Mouse (Mus musculus) midbrain, embryonic 12.5 days (tissue): ENCODE data around the gene Bbof1. TPM values are rescaled to one million over a fixed set of nuclear protein-coding genes. Genes with fewer than 3 reads are reported as not detected.
A peak's percentile ranks its signal among the peaks of the same experiment; 100 is the strongest.

Experiments used
- ATAC-seq: fragments of 200-750 bp; cut with Nextera tagmentation; 2 replicates; pipeline ENCODE4 v1.8.0; 2017; ENCODE audit warnings: low read depth, moderate TSS enrichment, moderate library complexity; ENCODE audit not compliant: low FRiP score
- H3K27ac ChIP-seq: fragments of 300-500 bp; sonication (generic); replicated peaks from 2 replicates; pipeline ENCODE4 v1.5.1; 2016; ENCODE audit warnings: mild to moderate bottlenecking
- H3K27me3 ChIP-seq: fragments of 300-500 bp; sonication (generic); 2 replicates; pipeline ENCODE4 v1.6.1; 2016; ENCODE audit warnings: mild to moderate bottlenecking
- H3K36me3 ChIP-seq: fragments of 300-500 bp; sonication (generic); 2 replicates; pipeline ENCODE4 v1.6.1; 2016
- H3K4me1 ChIP-seq: fragments of 300-500 bp; sonication (generic); 2 replicates; pipeline ENCODE4 v1.6.1; 2016
- H3K4me2 ChIP-seq: fragments of 300-500 bp; sonication (generic); replicated peaks from 2 replicates; pipeline ENCODE4 v1.6.1; 2016; ENCODE audit warnings: mild to moderate bottlenecking, moderate library complexity
- H3K4me3 ChIP-seq: fragments of 300-500 bp; sonication (generic); 2 replicates; pipeline ENCODE4 v1.5.1; 2016; ENCODE audit warnings: mild to moderate bottlenecking
- H3K9ac ChIP-seq: fragments of 300-500 bp; sonication (generic); replicated peaks from 2 replicates; pipeline ENCODE4 v1.6.1; 2016; ENCODE audit warnings: mild to moderate bottlenecking, moderate library complexity
- H3K9me3 ChIP-seq: fragments of 300-500 bp; sonication (generic); 2 replicates; pipeline ENCODE4 v1.6.1; 2016; ENCODE audit warnings: mild to moderate bottlenecking
- WGBS: fragments of 180-500 bp; shearing (Covaris S2); methylation state at CpG from one replicate; pipeline ENCODE4 v1.1.7; 2016; 5-methylcytosine and 5-hydroxymethylcytosine counted together
- polyA plus RNA-seq: library from polyadenylated mRNA; unstranded; fragments of >200 nt; fragmentation: Nextera tagmentation; extraction: Ambion mirVana; gene quantifications from 2 replicates; pipeline ENCODE4 v1.2.1, GENCODE M21; 2016

The Bbof1 gene
- polyA plus RNA-seq, 1 experiment from 2014 or later: 2.6 TPM

- H3K4me2 ChIP-seq: peak overlapping the region; percentile 87
- WGBS: 51% methylated on average over 10 of the region's 10 CpGs
- H3K36me3 ChIP-seq: no peaks in the 10 kb centered on the region
- peaks cover 16% of the 10 kb centered on the region for H3K4me1 ChIP-seq
- ATAC-seq: no peak
- H3K9me3 ChIP-seq: no peaks in the 10 kb centered on the region
- H3K27ac ChIP-seq: no peak overlapping the region
- H3K9ac ChIP-seq: no peak overlapping the region
- H3K4me3 ChIP-seq: peak overlapping the region; percentile 76
- no peaks in the 10 kb centered on the region; the same call in 1 of the 2 replicates for H3K27me3 ChIP-seq
Measured at GRCm38 (mm10) chr12:84449887-84450286, 41.0 kb downstream of the Bbof1 start.

- Histone ChIP-seq H3K4me1 (peaks cover 16% of the 10 kb centered on the region), H3K9me3 (no peaks in the 10 kb centered on the region), H3K27ac (peak overlapping the region; percentile 49; the same call in 1 of the 2 replicates), H3K9ac (peak overlapping the region; percentile 69), H3K4me3 (peak overlapping the region; percentile 76), H3K27me3 (no peaks in the 10 kb centered on the region; the same call in 1 of the 2 replicates), H3K36me3 (no peaks in the 10 kb centered on the region), H3K4me2 (peak overlapping the region; percentile 87)
- ATAC-seq: no peak; the same call in 1 of the 2 replicates
- WGBS: under 1% methylated on average over 6 of the region's 6 CpGs
Measured at GRCm38 (mm10) chr12:84450351-84450717, 41.5 kb downstream of the Bbof1 start.

GRCm38 (mm10) chr12:84450718-84451646 is 42.1 kb downstream of the Bbof1 start, which contains the start of the genes Aldh6a1 and Lin52:
TSS of gene Aldh6a1 (minus strand) at chr12:84451004.
TSS of gene Lin52 (plus strand) at chr12:84451422.
- no peaks in the 10 kb centered on the region for H3K9me3 ChIP-seq
- H3K4me3 ChIP-seq: peak within 1 kb of the TSS; percentile 76
- under 1% methylated on average over 49 of the region's 49 CpGs for WGBS
- H3K9ac ChIP-seq: peak within 1 kb of the TSS; percentile 74
- peak; percentile 98 for ATAC-seq
- H3K4me1 ChIP-seq: peaks cover 16% of the 10 kb centered on the region
- H3K27me3 ChIP-seq: no peaks in the 10 kb centered on the region; the same call in 1 of the 2 replicates
- no peaks in the 10 kb centered on the region for H3K36me3 ChIP-seq
- peak within 1 kb of the TSS; percentile 61 for H3K27ac ChIP-seq
- H3K4me2 ChIP-seq: peak within 1 kb of the TSS; percentile 87

- Histone ChIP-seq H3K36me3 (no peaks in the 10 kb centered on the region), H3K27ac (0 out of 2 replicates have a peak overlapping the region, but pooled peaks have one; percentile 61), H3K9me3 (no peaks in the 10 kb centered on the region), H3K4me1 (peaks cover 16% of the 10 kb centered on the region), H3K4me3 (peak overlapping the region; percentile 76), H3K27me3 (no peaks in the 10 kb centered on the region), H3K9ac (peak overlapping the region; percentile 74), H3K4me2 (peak overlapping the region; percentile 87)
- no peak for ATAC-seq
- WGBS: 3% methylated on average over 11 of the region's 11 CpGs
Measured at GRCm38 (mm10) chr12:84451801-84452200, 42.9 kb downstream of the Bbof1 start.

GRCm38 (mm10) chr12:84456911-84457310 is 48.0 kb downstream of the Bbof1 start:
- no peak overlapping the region for H3K27ac ChIP-seq
- WGBS: 95% methylated on average over 3 of the region's 3 CpGs
- peaks cover 7% of the 10 kb centered on the region for H3K4me1 ChIP-seq
- H3K4me3 ChIP-seq: no peak overlapping the region
- peaks cover 29% of the 10 kb centered on the region for H3K36me3 ChIP-seq
- no peaks in the 10 kb centered on the region for H3K9me3 ChIP-seq
- no peaks in the 10 kb centered on the region for H3K27me3 ChIP-seq
- no peak overlapping the region for H3K4me2 ChIP-seq
- no peak overlapping the region for H3K9ac ChIP-seq
- no peak for ATAC-seq

GRCm38 (mm10) chr12:84459845-84460244 is 51.0 kb downstream of the Bbof1 start:
- 53% methylated on average over 1 of the region's 1 CpGs for WGBS
- no peak overlapping the region; the same call in 1 of the 2 replicates for H3K9ac ChIP-seq
- H3K27me3 ChIP-seq: no peaks in the 10 kb centered on the region
- H3K36me3 ChIP-seq: peaks cover 46% of the 10 kb centered on the region
- no peaks in the 10 kb centered on the region for H3K4me1 ChIP-seq
- no peak overlapping the region for H3K27ac ChIP-seq
- no peak overlapping the region for H3K4me2 ChIP-seq
- no peak overlapping the region for H3K4me3 ChIP-seq
- no peak for ATAC-seq
- H3K9me3 ChIP-seq: no peaks in the 10 kb centered on the region

- Histone ChIP-seq H3K9ac (no peak overlapping the region), H3K27me3 (no peaks in the 10 kb centered on the region), H3K36me3 (peaks cover 46% of the 10 kb centered on the region), H3K4me3 (no peak overlapping the region), H3K4me2 (no peak overlapping the region), H3K27ac (no peak overlapping the region), H3K4me1 (no peaks in the 10 kb centered on the region), H3K9me3 (no peaks in the 10 kb centered on the region)
- 92% methylated on average over 5 of the region's 5 CpGs for WGBS
- no peak for ATAC-seq
Measured at GRCm38 (mm10) chr12:84461416-84461815, 52.5 kb downstream of the Bbof1 start.

- WGBS: 84% methylated on average over 3 of the region's 3 CpGs
- H3K4me2 ChIP-seq: no peak overlapping the region
- H3K27ac ChIP-seq: no peak overlapping the region
- no peaks in the 10 kb centered on the region for H3K9me3 ChIP-seq
- peaks cover 36% of the 10 kb centered on the region for H3K36me3 ChIP-seq
- no peak overlapping the region for H3K9ac ChIP-seq
- H3K4me3 ChIP-seq: no peak overlapping the region
- H3K27me3 ChIP-seq: no peaks in the 10 kb centered on the region
- ATAC-seq: no peak
- H3K4me1 ChIP-seq: no peaks in the 10 kb centered on the region
Measured at GRCm38 (mm10) chr12:84462856-84463255, 54.0 kb downstream of the Bbof1 start.

- no peaks in the 10 kb centered on the region for H3K4me1 ChIP-seq
- 0% methylated on average over 1 of the region's 1 CpGs for WGBS
- H3K36me3 ChIP-seq: peaks cover 12% of the 10 kb centered on the region
- H3K9ac ChIP-seq: no peak overlapping the region
- no peak for ATAC-seq
- H3K27ac ChIP-seq: no peak overlapping the region
- no peaks in the 10 kb centered on the region for H3K27me3 ChIP-seq
- H3K4me2 ChIP-seq: no peak overlapping the region
- no peak overlapping the region for H3K4me3 ChIP-seq
- H3K9me3 ChIP-seq: no peaks in the 10 kb centered on the region
Measured at GRCm38 (mm10) chr12:84468701-84469100, 59.8 kb downstream of the Bbof1 start.

- Histone ChIP-seq H3K4me2 (no peak overlapping the region), H3K4me1 (no peaks in the 10 kb centered on the region), H3K36me3 (peaks cover 6% of the 10 kb centered on the region; the same call in 1 of the 2 replicates), H3K27ac (no peak overlapping the region), H3K9me3 (no peaks in the 10 kb centered on the region), H3K27me3 (0 out of 2 replicates have a peak, but pooled peaks cover 9% of the 10 kb centered on the region), H3K4me3 (no peak overlapping the region), H3K9ac (no peak overlapping the region)
- ATAC-seq: no peak
- WGBS: 94% methylated on average over 7 of the region's 7 CpGs
Measured at GRCm38 (mm10) chr12:84478937-84479336, 70.1 kb downstream of the Bbof1 start.

- Histone ChIP-seq H3K36me3 (0 out of 2 replicates have a peak, but pooled peaks cover 6% of the 10 kb centered on the region), H3K27ac (no peak overlapping the region), H3K4me2 (no peak overlapping the region), H3K9ac (no peak overlapping the region), H3K4me1 (no peaks in the 10 kb centered on the region), H3K4me3 (no peak overlapping the region), H3K27me3 (peaks cover 16% of the 10 kb centered on the region), H3K9me3 (no peaks in the 10 kb centered on the region)
- no peak for ATAC-seq
- 64% methylated on average over 2 of the region's 2 CpGs for WGBS
Measured at GRCm38 (mm10) chr12:84481251-84481650, 72.4 kb downstream of the Bbof1 start.
